Comparison of ENCODE assay signal across 8 mouse cellular contexts in genomic region chr9:98031898-98032572, GRCm38 (mm10). TPM values are rescaled to one million over a fixed set of nuclear protein-coding genes. Genes with fewer than 3 reads are reported as not detected.
DNase-seq lines count a peak whose midpoint lies in the region; ATAC-seq and TF ChIP-seq lines count a peak whose summit lies in the region.

No protein-coding gene starts in this region.

- H3K9ac ChIP-seq in liver, embryonic 11.5 days (ENCODE audit: low read depth, low read length), result no peak overlapping the region
- 0 out of 2 replicates have a peak overlapping the region, but pooled peaks have one; percentile 14 for H3K9ac ChIP-seq in heart, embryonic 15.5 days
- no peak overlapping the region for H3K9ac ChIP-seq in liver, embryonic 12.5 days

- TF ChIP-seq POLR2A in thymus, adult 2 months (IDR thresholded peaks at IDR 0.05; ENCODE audit: control insufficient read depth, extremely low read depth, insufficient read depth, low read length, poor library complexity), result no peak

- peak overlapping the region; percentile 76 for H3K4me2 ChIP-seq in liver, embryonic 11.5 days
- peak overlapping the region; percentile 99 for H3K4me2 ChIP-seq in heart, embryonic 15.5 days
- H3K4me2 ChIP-seq in liver, embryonic 12.5 days, result peak overlapping the region; percentile 69

- no peak overlapping the region for H3K27ac ChIP-seq in liver, embryonic 11.5 days (ENCODE audit: low read depth, low read length)
- H3K27ac ChIP-seq in heart, embryonic 15.5 days, result no peak overlapping the region
- no peak overlapping the region for H3K27ac ChIP-seq in liver, embryonic 12.5 days
- no peak overlapping the region for H3K27ac ChIP-seq in thymus, adult 2 months (ENCODE audit: control insufficient read depth, insufficient read depth, low read length)

- peak overlapping the region; percentile 59 for H3K4me3 ChIP-seq in liver, embryonic 11.5 days (ENCODE audit: low read depth, low read length)
- H3K4me3 ChIP-seq in heart, embryonic 15.5 days, result peak overlapping the region; percentile 66
- H3K4me3 ChIP-seq in liver, embryonic 12.5 days, result peak overlapping the region; percentile 51
- no peak overlapping the region for H3K4me3 ChIP-seq in thymus, adult 2 months (ENCODE audit: control insufficient read depth, insufficient read depth, low read length)

- ATAC-seq in liver, embryonic 11.5 days (replicated peaks; ENCODE audit: low FRiP score), result no peak
- ATAC-seq in heart, embryonic 15.5 days (replicated peaks; ENCODE audit: insufficient number of reproducible peaks, insufficient read depth, low FRiP score, low read depth), result no peak
- no peak for ATAC-seq in liver, embryonic 12.5 days
- ATAC-seq in megakaryocyte, adult 5-6 weeks (ENCODE audit: poor library complexity, severe bottlenecking), result no peak

- no peaks in the 10 kb centered on the region for H3K9me3 ChIP-seq in liver, embryonic 11.5 days (ENCODE audit: control insufficient read depth, low read length)
- no peaks in the 10 kb centered on the region for H3K9me3 ChIP-seq in heart, embryonic 15.5 days (replicated peaks)
- H3K9me3 ChIP-seq in liver, embryonic 12.5 days (replicated peaks), result no peaks in the 10 kb centered on the region

- H3K27me3 ChIP-seq in liver, embryonic 11.5 days (replicated peaks; ENCODE audit: control insufficient read depth, insufficient read depth, low read length), result peaks cover 37% of the 10 kb centered on the region
- H3K27me3 ChIP-seq in heart, embryonic 15.5 days, result peaks cover 62% of the 10 kb centered on the region
- peaks cover 49% of the 10 kb centered on the region for H3K27me3 ChIP-seq in liver, embryonic 12.5 days (replicated peaks)
- no peaks in the 10 kb centered on the region for H3K27me3 ChIP-seq in thymus, adult 2 months (ENCODE audit: control insufficient read depth, insufficient read depth, low read length)

- TF ChIP-seq CTCF in thymus, adult 2 months (IDR thresholded peaks at IDR 0.05; ENCODE audit: borderline replicate concordance, control insufficient read depth, extremely low read depth, insufficient read depth, low read length, poor library complexity), result no peak

- H3K4me1 ChIP-seq in liver, embryonic 11.5 days (replicated peaks; ENCODE audit: control insufficient read depth, insufficient read depth, low read length), result no peaks in the 10 kb centered on the region
- H3K4me1 ChIP-seq in heart, embryonic 15.5 days (replicated peaks), result peaks cover 20% of the 10 kb centered on the region
- peaks cover 8% of the 10 kb centered on the region; the same call in 1 of the 2 replicates for H3K4me1 ChIP-seq in liver, embryonic 12.5 days
- no peaks in the 10 kb centered on the region for H3K4me1 ChIP-seq in thymus, adult 2 months (replicated peaks; ENCODE audit: control insufficient read depth, insufficient read depth, low read length)

- peak; percentile 34 for DNase-seq in liver, embryonic 11.5 days (ENCODE audit: low spot score)
- DNase-seq in liver, result no peak
- DNase-seq in cerebellum, postnatal 36 days, result peak; percentile 17
- DNase-seq in right cerebral cortex, postnatal 4 days, result peak; percentile 28
- DNase-seq in thymus, adult 2 months, result no peak

- 5% methylated on average over 31 of the region's 31 CpGs for WGBS in liver, embryonic 11.5 days
- WGBS in heart, embryonic 15.5 days, result 3% methylated on average over 31 of the region's 31 CpGs
- 3% methylated on average over 31 of the region's 31 CpGs for WGBS in liver, embryonic 12.5 days (ENCODE audit: insufficient replicate concordance)
- WGBS in thymus, adult 2 months, result 9% methylated on average over 31 of the region's 31 CpGs

- H3K36me3 ChIP-seq in liver, embryonic 11.5 days (ENCODE audit: control insufficient read depth, insufficient read depth, low read length), result no peaks in the 10 kb centered on the region
- no peaks in the 10 kb centered on the region for H3K36me3 ChIP-seq in heart, embryonic 15.5 days
- H3K36me3 ChIP-seq in liver, embryonic 12.5 days, result no peaks in the 10 kb centered on the region
- H3K36me3 ChIP-seq in thymus, adult 2 months (ENCODE audit: control insufficient read depth, insufficient read depth, low read length), result no peaks in the 10 kb centered on the region

RNA-seq across cellular contexts. Expression of gene Clstn2, which starts 0.9 kb away (rescaled TPM):
- polyA plus RNA-seq in liver, embryonic 11.5 days (2014; fragmentation: Nextera tagmentation; extraction: Ambion mirVana), result 1.0 and 1.2 TPM in 2 replicates
- 0.30 and 0.46 TPM in 2 replicates for polyA plus RNA-seq in heart, embryonic 15.5 days (2015; fragmentation: Nextera tagmentation; extraction: Ambion mirVana)
- polyA plus RNA-seq in liver, embryonic 12.5 days (2016; fragmentation: Nextera tagmentation; extraction: Ambion mirVana), result 0.54 and 0.55 TPM in 2 replicates
- total RNA-seq in megakaryocyte, adult 5-6 weeks (2015), result not detected in 2 replicates
- not detected in 2 replicates for total RNA-seq in megakaryocyte, adult 5-6 weeks (2017)
- 0.24 and 0.27 TPM in 2 replicates for polyA plus RNA-seq in thymus, adult 2 months (2012; rRNA removed)

Comparison
In these comparisons a context has a peak if more than half of its experiments do, and no peak if none do; other contexts are left out.
1. DNase-seq: peak in liver, embryonic 11.5 days (single experiment), cerebellum, postnatal 36 days (2 of 2) and right cerebral cortex, postnatal 4 days (single experiment); none in liver (single experiment) and thymus, adult 2 months (single experiment).
2. Peak in every context shown above with its lines, with median percentiles within 50 percentile points of each other: H3K4me2 ChIP-seq.